Mouse (Mus musculus): ENCODE measurements around the gene Cyp4a29.
"Not testable (repeated sequence)": the region's sequence is repeated elsewhere in the genome, so short reads cannot be mapped to it uniquely, and the experiment has no call there.

Gene Cyp4a29

GRCm38 (mm10) chr4:115241784-115242183, at the start of gene Cyp4a29:
Gene Cyp4a29, plus strand, starts transcription at chr4:115242084.
- DNase-seq (ENCODE audit: low spot score in 2 of 2): no peak

GRCm38 (mm10) chr4:115232901-115233300, 9.0 kb upstream of the Cyp4a29 start:
- DNase-seq (ENCODE audit: low spot score in 2 of 2): not testable (repeated sequence)

GRCm38 (mm10) chr4:115236462-115237096, 5.3 kb upstream of the Cyp4a29 start:
- no peak for DNase-seq (ENCODE audit: low spot score in 2 of 2)

- not testable (repeated sequence) for DNase-seq (ENCODE audit: low spot score in 2 of 2)
Measured at GRCm38 (mm10) chr4:115264687-115265569, 23.0 kb downstream of the Cyp4a29 start.

GRCm38 (mm10) chr4:115278215-115278982, 36.5 kb downstream of the Cyp4a29 start:
- not testable (repeated sequence) for DNase-seq (ENCODE audit: low spot score in 2 of 2)

GRCm38 (mm10) chr4:115280342-115280741, 38.5 kb downstream of the Cyp4a29 start:
- no peak for DNase-seq (ENCODE audit: low spot score in 2 of 2)

- not testable (repeated sequence) for DNase-seq (ENCODE audit: low spot score in 2 of 2)
Measured at GRCm38 (mm10) chr4:115280779-115281178, 38.9 kb downstream of the Cyp4a29 start.

GRCm38 (mm10) chr4:115281231-115281767, 39.4 kb downstream of the Cyp4a29 start:
- DNase-seq (ENCODE audit: low spot score in 2 of 2): not testable (repeated sequence)

- DNase-seq (ENCODE audit: low spot score in 2 of 2): not testable (repeated sequence)
Measured at GRCm38 (mm10) chr4:115298746-115299145, 56.9 kb downstream of the Cyp4a29 start, which contains the start of gene Cyp4a12a. Gene Cyp4a12a, plus strand, starts transcription at chr4:115299046.

Measured in spleen, postnatal 4 days (tissue).